Mouse (Mus musculus) liver, embryonic 14.5 days (tissue): ENCODE data around the gene Kank1.

Source experiments
- CTCF ChIP-seq: IDR thresholded peaks from 2 replicates; pipeline ENCODE4 v1.5.1; 2016; ENCODE audit warnings: antibody characterized with exemption, low read depth, control low read depth
- EP300 ChIP-seq: IDR thresholded peaks from 2 replicates; pipeline ENCODE4 v1.6.1; 2016; ENCODE audit warnings: antibody characterized with exemption, low read depth

DNA sequence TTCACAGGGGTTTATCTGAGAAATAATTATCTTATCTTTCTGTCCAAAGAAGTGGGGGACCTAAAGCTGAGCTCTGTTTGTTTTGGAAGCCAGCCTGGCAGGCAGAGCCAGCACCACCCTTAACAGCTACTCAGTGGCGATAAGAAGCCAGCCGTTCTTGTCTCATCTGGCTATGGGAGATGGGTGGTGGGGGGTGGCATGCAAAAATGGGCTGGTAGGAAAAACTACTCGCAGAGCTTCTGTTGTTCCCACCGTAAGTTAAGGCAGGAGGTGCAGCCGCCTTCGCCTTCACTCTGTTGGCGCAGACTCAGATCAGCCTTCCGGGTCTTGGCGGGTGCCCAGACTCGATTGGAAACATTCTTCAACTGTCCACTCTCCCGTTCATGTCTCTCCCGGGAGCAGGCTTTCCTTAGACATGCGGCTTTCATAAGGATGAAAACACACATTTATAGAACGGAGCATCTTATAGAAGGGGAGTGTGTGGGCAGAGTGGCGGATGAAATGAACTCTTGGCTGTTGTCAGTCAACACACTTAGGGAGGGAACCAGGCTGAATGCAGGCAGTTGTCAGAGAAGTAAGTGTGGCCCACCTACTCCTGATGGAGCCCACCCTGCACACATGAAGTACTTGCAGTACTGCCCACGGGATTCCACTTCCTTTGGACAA is 107.0 kb downstream of the Kank1 start:
- no peak for TF ChIP-seq CTCF
- TF ChIP-seq EP300, result peak; percentile 62
